Mouse (Mus musculus): ENCODE results near the gene Prune1.

Gene Prune1

GRCm38 (mm10) chr3:95237541-95238099 lies 44.3 kb downstream of the Prune1 start:
- in situ Hi-C loops (cut with MboI, MseI), result no loop called here

GRCm38 (mm10) chr3:95235386-95236301 lies 46.2 kb downstream of the Prune1 start:
- in situ Hi-C loops (cut with MboI, MseI), result no loop called here

GRCm38 (mm10) chr3:95233303-95233980 lies 48.4 kb downstream of the Prune1 start:
- in situ Hi-C loops (cut with MboI, MseI), result no loop called here

GRCm38 (mm10) chr3:95232771-95233170 lies 49.1 kb downstream of the Prune1 start:
- in situ Hi-C loops (cut with MboI, MseI), result no loop called here

GRCm38 (mm10) chr3:95231298-95232221 lies 50.3 kb downstream of the Prune1 start, which contains the start of gene Mllt11:
Gene Mllt11 (minus strand): TSS chr3:95232171.
- in situ Hi-C loops (cut with MboI, MseI), result no loop called here

GRCm38 (mm10) chr3:95230495-95231297 lies 51.2 kb downstream of the Prune1 start:
- in situ Hi-C loops (cut with MboI, MseI), result no loop called here

- in situ Hi-C loops (cut with MboI, MseI), result no loop called here
Observed at GRCm38 (mm10) chr3:95229781-95230494, 51.9 kb downstream of the Prune1 start.

- in situ Hi-C loops (cut with MboI, MseI), result no loop called here
Observed at GRCm38 (mm10) chr3:95228894-95229780, 52.7 kb downstream of the Prune1 start.

GRCm38 (mm10) chr3:95228148-95228893 lies 53.6 kb downstream of the Prune1 start, which contains the start of gene Cdc42se1:
Gene Cdc42se1 (plus strand): TSS chr3:95228732.
- in situ Hi-C loops (cut with MboI, MseI), result no loop called here

GRCm38 (mm10) chr3:95227214-95227613 lies 54.7 kb downstream of the Prune1 start:
- in situ Hi-C loops (cut with MboI, MseI), result no loop called here

- in situ Hi-C loops (cut with MboI, MseI), result no loop called here
Observed at GRCm38 (mm10) chr3:95224295-95224694, 57.6 kb downstream of the Prune1 start.

- in situ Hi-C loops (cut with MboI, MseI), result no loop called here
Observed at GRCm38 (mm10) chr3:95223041-95223440, 58.8 kb downstream of the Prune1 start.

GRCm38 (mm10) chr3:95218466-95219137 lies 63.3 kb downstream of the Prune1 start:
- in situ Hi-C loops (cut with MboI, MseI), result no loop called here

- in situ Hi-C loops (cut with MboI, MseI), result no loop called here
Observed at GRCm38 (mm10) chr3:95217255-95218134, 64.4 kb downstream of the Prune1 start, which contains the start of gene Gabpb2. Gene Gabpb2 (minus strand): TSS chr3:95217916.

- in situ Hi-C loops (cut with MboI, MseI), result no loop called here
Observed at GRCm38 (mm10) chr3:95216655-95217254, 65.1 kb downstream of the Prune1 start.

- in situ Hi-C loops (cut with MboI, MseI), result no loop called here
Observed at GRCm38 (mm10) chr3:95213609-95213975, 68.3 kb downstream of the Prune1 start.

Data from T-helper 1 cell (primary cell).